Mouse (Mus musculus) kidney, adult 2 months (tissue): Measurements from ENCODE around the gene Slc38a2. TPM values are rescaled to one million over a fixed set of nuclear protein-coding genes. Genes with fewer than 3 reads are reported as not detected.
A peak's percentile ranks its signal among the peaks of the same experiment; 100 is the strongest.

ENCODE experiments used
- DNase-seq: peaks from one replicate; pipeline ENCODE4 v3.0.0; 2021
- H3K27ac ChIP-seq: fragments of 200-500 bp; 2 replicates; pipeline ENCODE4 v1.5.1; 2012; ENCODE audit warnings: low read depth, low read length, control low read depth, inconsistent platforms; ENCODE audit not compliant: insufficient read depth
- H3K27me3 ChIP-seq: fragments of 200-500 bp; replicated peaks from 2 replicates; pipeline ENCODE4 v1.6.1; 2012; ENCODE audit warnings: mild to moderate bottlenecking, moderate library complexity, low read length, inconsistent platforms; ENCODE audit not compliant: control insufficient read depth, insufficient read depth
- H3K36me3 ChIP-seq: fragments of 200-500 bp; 2 replicates; pipeline ENCODE4 v1.6.1; 2012; ENCODE audit warnings: mild to moderate bottlenecking, moderate library complexity, low read length, inconsistent platforms; ENCODE audit not compliant: control insufficient read depth, insufficient read depth
- H3K4me1 ChIP-seq: fragments of 200-500 bp; 2 replicates; pipeline ENCODE4 v1.6.1; 2011; ENCODE audit warnings: low read length; ENCODE audit not compliant: control insufficient read depth, insufficient read depth
- H3K4me3 ChIP-seq: fragments of 200-500 bp; 2 replicates; pipeline ENCODE4 v1.5.1; 2011; ENCODE audit warnings: mild to moderate bottlenecking, low read depth, low read length, control low read depth; ENCODE audit not compliant: insufficient read depth
- CTCF ChIP-seq: fragments of 200-500 bp; conservative IDR thresholded peaks from 2 replicates; pipeline ENCODE4 v1.5.1; 2011; ENCODE audit warnings: low read depth, mild to moderate bottlenecking, control low read depth, low read length, moderate library complexity, mixed read lengths; ENCODE audit not compliant: insufficient read depth, insufficient read length
- POLR2A ChIP-seq: fragments of 200-500 bp; IDR thresholded peaks from one replicate; pipeline ENCODE4 v1.6.1; 2011; ENCODE audit warnings: low read depth, low read length, control low read depth
- WGBS: fragments of 180-500 bp; shearing (Covaris S2); methylation state at CpG from one replicate; pipeline ENCODE4 v1.1.7; 2018; 5-methylcytosine and 5-hydroxymethylcytosine counted together
- polyA plus RNA-seq: library from polyadenylated mRNA; depleted of rRNA; stranded (reverse); fragments of >200 nt; gene quantifications from 2 replicates; pipeline ENCODE4 v1.2.3, GENCODE M21; 2012

The Slc38a2 gene
- polyA plus RNA-seq, 1 experiment = 30.0 TPM

GRCm38 (mm10) chr15:96711664-96712063, 12.1 kb upstream of the Slc38a2 start:
- H3K27ac ChIP-seq = no peak overlapping the region
- no peak for TF ChIP-seq POLR2A
- no peak for TF ChIP-seq CTCF
- H3K4me3 ChIP-seq = no peak overlapping the region
- peaks cover 5% of the 10 kb centered on the region for H3K4me1 ChIP-seq
- no peaks in the 10 kb centered on the region for H3K36me3 ChIP-seq
- 80% methylated on average over 11 of the region's 11 CpGs for WGBS
- no peak for DNase-seq
- no peaks in the 10 kb centered on the region for H3K27me3 ChIP-seq

GRCm38 (mm10) chr15:96710352-96711114, 11.0 kb upstream of the Slc38a2 start:
- Histone ChIP-seq H3K27ac (peak overlapping the region; percentile 94), H3K27me3 (no peaks in the 10 kb centered on the region), H3K4me1 (peaks cover 5% of the 10 kb centered on the region), H3K4me3 (peak overlapping the region; percentile 69), H3K36me3 (no peaks in the 10 kb centered on the region)
- WGBS = 24% methylated on average over 15 of the region's 15 CpGs
- TF ChIP-seq CTCF (no peak), POLR2A (no peak)
- peak; percentile 48 for DNase-seq

- H3K4me1 ChIP-seq = peaks cover 5% of the 10 kb centered on the region
- no peaks in the 10 kb centered on the region for H3K27me3 ChIP-seq
- no peak for TF ChIP-seq CTCF
- peak; percentile 36 for TF ChIP-seq POLR2A
- H3K4me3 ChIP-seq = peak overlapping the region; percentile 83
- H3K36me3 ChIP-seq = no peaks in the 10 kb centered on the region
- peak overlapping the region; percentile 96 for H3K27ac ChIP-seq
- under 1% methylated on average over 80 of the region's 80 CpGs for WGBS
- DNase-seq = peak; percentile 98
Observed at GRCm38 (mm10) chr15:96709491-96710351, 10.2 kb upstream of the Slc38a2 start.

GRCm38 (mm10) chr15:96708976-96709490, 9.5 kb upstream of the Slc38a2 start:
- no peaks in the 10 kb centered on the region for H3K27me3 ChIP-seq
- peaks cover 5% of the 10 kb centered on the region for H3K4me1 ChIP-seq
- H3K27ac ChIP-seq = peak overlapping the region; percentile 96
- H3K36me3 ChIP-seq = no peaks in the 10 kb centered on the region
- TF ChIP-seq CTCF = no peak
- TF ChIP-seq POLR2A = no peak
- peak overlapping the region; percentile 83 for H3K4me3 ChIP-seq
- 19% methylated on average over 14 of the region's 14 CpGs for WGBS
- no peak for DNase-seq

GRCm38 (mm10) chr15:96708428-96708827, 8.9 kb upstream of the Slc38a2 start:
- DNase-seq = no peak
- Histone ChIP-seq H3K27ac (no peak overlapping the region; the same call in 1 of the 2 replicates), H3K36me3 (no peaks in the 10 kb centered on the region), H3K4me3 (no peak overlapping the region), H3K27me3 (no peaks in the 10 kb centered on the region), H3K4me1 (peaks cover 5% of the 10 kb centered on the region)
- TF ChIP-seq CTCF (no peak), POLR2A (no peak)
- 67% methylated on average over 8 of the region's 8 CpGs for WGBS

- no peak for TF ChIP-seq POLR2A
- no peak for TF ChIP-seq CTCF
- 47% methylated on average over 2 of the region's 2 CpGs for WGBS
- no peak for DNase-seq
- Histone ChIP-seq H3K36me3 (no peaks in the 10 kb centered on the region), H3K27me3 (no peaks in the 10 kb centered on the region), H3K27ac (no peak overlapping the region), H3K4me1 (peaks cover 5% of the 10 kb centered on the region), H3K4me3 (no peak overlapping the region)
Observed at GRCm38 (mm10) chr15:96707936-96708335, 8.4 kb upstream of the Slc38a2 start.
